Mouse (Mus musculus) hematopoietic stem cell, adult 5-6 weeks (primary cell): ENCODE results near the gene Hsd17b6. TPM values are rescaled to one million over a fixed set of nuclear protein-coding genes. Genes with fewer than 3 reads are reported as not detected.
"Not testable (repeated sequence)": the region's sequence is repeated elsewhere in the genome, so short reads cannot be mapped to it uniquely, and the experiment has no call there.

Source experiments
- ATAC-seq, 2 experiments: fragments of 125-278 bp in 1 of 2; replicated peaks in 1 of 2; 2 replicates each; pipeline ENCODE4 v1.8.0; 2016 to 2017; ENCODE audit warnings: inconsistent platforms in 2 of 2, mild to moderate bottlenecking in 2 of 2, moderate number of reproducible peaks in 2 of 2, low read depth in 1 of 2, moderate TSS enrichment in 1 of 2; ENCODE audit not compliant: low FRiP score in 2 of 2, poor library complexity in 2 of 2, severe bottlenecking in 2 of 2, insufficient read depth in 1 of 2, low TSS enrichment in 1 of 2
- total RNA-seq: library from RNA; stranded (forward); fragments of 172-1452, 232-1000 nt; gene quantifications from 2 replicates; pipeline ENCODE4 v1.2.3, GENCODE M21; 2017

Hsd17b6 gene
- not detected in 2 replicates for total RNA-seq

GRCm38 (mm10) chr10:128007446-128007845, at the start of gene Hsd17b6:
Gene Hsd17b6 (minus strand): TSS chr10:128007611.
- no peak for ATAC-seq

- no peak for ATAC-seq
Observed at GRCm38 (mm10) chr10:128053001-128053400, 45.6 kb upstream of the Hsd17b6 start.

- ATAC-seq, result not testable (repeated sequence)
Observed at GRCm38 (mm10) chr10:128052136-128052535, 44.7 kb upstream of the Hsd17b6 start.

GRCm38 (mm10) chr10:128051589-128051988, 44.2 kb upstream of the Hsd17b6 start:
- no peak for ATAC-seq

- ATAC-seq, result no peak
Observed at GRCm38 (mm10) chr10:128050355-128050754, 42.9 kb upstream of the Hsd17b6 start.

GRCm38 (mm10) chr10:128049741-128050140, 42.3 kb upstream of the Hsd17b6 start:
- no peak for ATAC-seq

- ATAC-seq, result no peak
Observed at GRCm38 (mm10) chr10:128048157-128048556, 40.7 kb upstream of the Hsd17b6 start.

GRCm38 (mm10) chr10:128043041-128043835, 35.8 kb upstream of the Hsd17b6 start:
- no peak for ATAC-seq

GRCm38 (mm10) chr10:128042466-128042865, 35.1 kb upstream of the Hsd17b6 start:
- no peak for ATAC-seq

GRCm38 (mm10) chr10:128041636-128042035, 34.2 kb upstream of the Hsd17b6 start:
- ATAC-seq, result no peak

GRCm38 (mm10) chr10:128040293-128040692, 32.9 kb upstream of the Hsd17b6 start:
- ATAC-seq, result no peak

- ATAC-seq, result no peak
Observed at GRCm38 (mm10) chr10:128039858-128040257, 32.4 kb upstream of the Hsd17b6 start.

- ATAC-seq, result no peak
Observed at GRCm38 (mm10) chr10:128039167-128039566, 31.8 kb upstream of the Hsd17b6 start.

GRCm38 (mm10) chr10:128037921-128038320, 30.5 kb upstream of the Hsd17b6 start:
- ATAC-seq, result no peak

- peak in 1 of 2 experiments; percentile 15; a peak in 1 of 4 replicates for ATAC-seq
Observed at GRCm38 (mm10) chr10:128036746-128037425, 29.5 kb upstream of the Hsd17b6 start.

- no peak for ATAC-seq
Observed at GRCm38 (mm10) chr10:128030860-128031259, 23.4 kb upstream of the Hsd17b6 start.

GRCm38 (mm10) chr10:128029931-128030330, 22.5 kb upstream of the Hsd17b6 start:
- ATAC-seq, result no peak

- ATAC-seq, result no peak
Observed at GRCm38 (mm10) chr10:128023496-128023895, 16.1 kb upstream of the Hsd17b6 start.
